Mouse (Mus musculus) forebrain, embryonic 16.5 days (tissue): Measurements from ENCODE around the gene Ggt6. TPM values are rescaled to one million over a fixed set of nuclear protein-coding genes. Genes with fewer than 3 reads are reported as not detected.
A peak's percentile ranks its signal among the peaks of the same experiment; 100 is the strongest.

ENCODE experiments used
- ATAC-seq: fragments of 200-750 bp; cut with Nextera tagmentation; 2 replicates; pipeline ENCODE4 v1.8.0; 2017; ENCODE audit warnings: mild to moderate bottlenecking, moderate library complexity
- H3K27ac ChIP-seq: fragments of 300-500 bp; sonication (generic); 2 replicates; pipeline ENCODE4 v1.5.1; 2014; ENCODE audit warnings: low read length, control low read depth
- H3K27me3 ChIP-seq: fragments of 300-500 bp; sonication (generic); replicated peaks from 2 replicates; pipeline ENCODE4 v1.6.1; 2014; ENCODE audit warnings: low read length; ENCODE audit not compliant: control insufficient read depth, insufficient read depth
- H3K36me3 ChIP-seq: fragments of 300-500 bp; sonication (generic); 2 replicates; pipeline ENCODE4 v1.6.1; 2014; ENCODE audit not compliant: control insufficient read depth, insufficient read depth
- H3K4me1 ChIP-seq: fragments of 300-500 bp; sonication (generic); replicated peaks from 2 replicates; pipeline ENCODE4 v1.6.1; 2014; ENCODE audit warnings: low read length; ENCODE audit not compliant: control insufficient read depth, insufficient read depth
- H3K4me2 ChIP-seq: fragments of 300-500 bp; sonication (generic); 2 replicates; pipeline ENCODE4 v1.6.1; 2014; ENCODE audit warnings: mild to moderate bottlenecking, low read length, control low read depth
- H3K4me3 ChIP-seq: fragments of 300-500 bp; sonication (generic); replicated peaks from 2 replicates; pipeline ENCODE4 v1.5.1; 2014; ENCODE audit warnings: mild to moderate bottlenecking, low read length, control low read depth
- H3K9ac ChIP-seq: fragments of 300-500 bp; sonication (generic); replicated peaks from 2 replicates; pipeline ENCODE4 v1.6.1; 2014; ENCODE audit warnings: low read depth, low read length, control low read depth
- H3K9me3 ChIP-seq: fragments of 300-500 bp; sonication (generic); 2 replicates; pipeline ENCODE4 v1.6.1; 2016; ENCODE audit warnings: low read length; ENCODE audit not compliant: control insufficient read depth
- WGBS: fragments of 180-500 bp; shearing (Covaris S2); extraction: QIAGEN DNeasy Blood & Tissue Kit; methylation state at CpG from one replicate; pipeline ENCODE4 v1.1.7; 2014; 5-methylcytosine and 5-hydroxymethylcytosine counted together
- polyA plus RNA-seq: library from polyadenylated mRNA; unstranded; fragments of >200 nt; fragmentation: Nextera tagmentation; extraction: Ambion mirVana; gene quantifications from 2 replicates; pipeline ENCODE4 v1.2.1, GENCODE M21; 2015

The Ggt6 gene
- polyA plus RNA-seq: not detected in 2 replicates

DNA sequence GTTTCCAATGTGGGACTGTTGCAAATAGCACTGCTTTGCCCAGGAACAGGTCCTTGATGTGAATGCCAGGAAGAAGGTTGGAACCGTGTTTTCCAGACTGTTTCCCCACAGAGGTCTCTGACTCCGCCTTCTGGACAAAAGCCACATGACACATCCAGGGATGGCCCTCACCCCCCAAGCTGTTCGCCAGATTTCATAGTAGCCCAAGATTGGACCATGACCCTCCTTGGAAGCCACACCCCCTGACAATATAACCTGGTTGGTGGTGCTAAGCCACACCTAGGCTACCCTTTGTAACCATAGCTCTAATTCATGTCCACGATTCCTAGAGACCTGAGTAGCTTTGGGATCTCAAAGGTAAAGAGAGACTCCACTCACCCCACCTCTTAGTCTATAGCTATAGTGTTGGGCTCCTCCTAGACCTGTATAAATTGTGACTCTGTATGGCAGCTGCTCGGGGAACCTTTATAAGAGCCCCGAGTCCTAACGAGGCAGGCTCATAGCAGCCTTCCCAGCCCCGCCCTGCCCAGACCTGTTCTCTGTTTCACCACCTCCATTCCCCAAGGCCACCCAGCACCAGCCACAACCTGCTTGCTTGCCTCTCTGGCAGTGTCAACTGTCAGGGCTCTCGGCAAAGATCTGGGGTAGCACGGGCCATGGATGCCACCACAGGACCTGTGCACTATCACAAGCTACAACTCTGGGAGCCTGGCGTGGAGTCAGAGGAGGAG lies at the start of gene Ggt6:
TSS of gene Ggt6 (plus strand) at position 564 of the 731 bp plus-strand sequence.
- no peak within 1 kb of the TSS for H3K4me2 ChIP-seq
- H3K9ac ChIP-seq: no peak within 1 kb of the TSS
- H3K4me1 ChIP-seq: peaks cover 3% of the 10 kb centered on the region; the same call in 1 of the 2 replicates
- no peak within 1 kb of the TSS for H3K4me3 ChIP-seq
- ATAC-seq: no peak
- no peaks in the 10 kb centered on the region for H3K27me3 ChIP-seq
- no peak within 1 kb of the TSS for H3K27ac ChIP-seq
- H3K36me3 ChIP-seq: no peaks in the 10 kb centered on the region
- no peaks in the 10 kb centered on the region for H3K9me3 ChIP-seq
- WGBS: 60% methylated on average over 11 of the region's 11 CpGs

- Histone ChIP-seq H3K9me3 (no peaks in the 10 kb centered on the region), H3K27me3 (no peaks in the 10 kb centered on the region), H3K4me2 (no peak overlapping the region), H3K9ac (no peak overlapping the region), H3K4me1 (no peaks in the 10 kb centered on the region), H3K36me3 (no peaks in the 10 kb centered on the region), H3K27ac (no peak overlapping the region), H3K4me3 (no peak overlapping the region)
- ATAC-seq: no peak
- 93% methylated on average over 6 of the region's 6 CpGs for WGBS
These were observed 47.2 kb upstream of the Ggt6 start for GRCm38 (mm10) chr11:72388113-72388529.

- no peaks in the 10 kb centered on the region for H3K27me3 ChIP-seq
- no peak overlapping the region for H3K9ac ChIP-seq
- H3K27ac ChIP-seq: no peak overlapping the region
- no peaks in the 10 kb centered on the region for H3K9me3 ChIP-seq
- no peaks in the 10 kb centered on the region for H3K36me3 ChIP-seq
- no peak overlapping the region for H3K4me3 ChIP-seq
- H3K4me2 ChIP-seq: no peak overlapping the region
- H3K4me1 ChIP-seq: peaks cover 3% of the 10 kb centered on the region; the same call in 1 of the 2 replicates
- ATAC-seq: no peak
- WGBS: 87% methylated on average over 7 of the region's 7 CpGs
These were observed 45.8 kb upstream of the Ggt6 start for GRCm38 (mm10) chr11:72389407-72390142.

GRCm38 (mm10) chr11:72391181-72391580 lies 44.1 kb upstream of the Ggt6 start:
- H3K9ac ChIP-seq: no peak overlapping the region
- no peak overlapping the region for H3K4me2 ChIP-seq
- H3K9me3 ChIP-seq: no peaks in the 10 kb centered on the region
- no peak overlapping the region for H3K27ac ChIP-seq
- WGBS: 93% methylated on average over 13 of the region's 13 CpGs
- ATAC-seq: no peak
- no peak overlapping the region for H3K4me3 ChIP-seq
- no peaks in the 10 kb centered on the region for H3K36me3 ChIP-seq
- no peaks in the 10 kb centered on the region for H3K27me3 ChIP-seq
- peaks cover 3% of the 10 kb centered on the region; the same call in 1 of the 2 replicates for H3K4me1 ChIP-seq

DNA sequence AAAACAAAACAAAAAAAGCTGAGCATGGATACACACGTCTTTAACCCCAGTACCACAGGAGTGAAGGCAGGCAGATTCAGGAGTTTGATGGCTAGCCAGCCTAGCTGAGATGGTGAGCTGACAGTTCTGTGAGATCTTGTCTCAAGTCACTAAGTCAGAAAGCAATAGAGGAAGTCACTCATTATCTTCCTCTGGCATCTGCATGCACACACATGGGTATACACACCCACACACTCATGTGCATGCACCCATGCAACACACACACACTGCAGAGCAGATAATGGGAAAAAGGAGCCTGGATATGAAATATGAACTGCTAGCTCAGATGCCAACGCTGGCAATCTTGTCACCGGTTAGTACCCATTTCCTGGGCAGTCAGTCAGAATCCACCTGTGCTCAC lies 42.1 kb upstream of the Ggt6 start:
- H3K27ac ChIP-seq: no peak overlapping the region
- H3K4me1 ChIP-seq: peaks cover 5% of the 10 kb centered on the region; the same call in 1 of the 2 replicates
- no peaks in the 10 kb centered on the region for H3K36me3 ChIP-seq
- H3K4me2 ChIP-seq: no peak overlapping the region
- no peak for ATAC-seq
- H3K9ac ChIP-seq: no peak overlapping the region
- H3K9me3 ChIP-seq: no peaks in the 10 kb centered on the region
- H3K27me3 ChIP-seq: no peaks in the 10 kb centered on the region
- H3K4me3 ChIP-seq: no peak overlapping the region
- WGBS: 77% methylated on average over 3 of the region's 3 CpGs

DNA sequence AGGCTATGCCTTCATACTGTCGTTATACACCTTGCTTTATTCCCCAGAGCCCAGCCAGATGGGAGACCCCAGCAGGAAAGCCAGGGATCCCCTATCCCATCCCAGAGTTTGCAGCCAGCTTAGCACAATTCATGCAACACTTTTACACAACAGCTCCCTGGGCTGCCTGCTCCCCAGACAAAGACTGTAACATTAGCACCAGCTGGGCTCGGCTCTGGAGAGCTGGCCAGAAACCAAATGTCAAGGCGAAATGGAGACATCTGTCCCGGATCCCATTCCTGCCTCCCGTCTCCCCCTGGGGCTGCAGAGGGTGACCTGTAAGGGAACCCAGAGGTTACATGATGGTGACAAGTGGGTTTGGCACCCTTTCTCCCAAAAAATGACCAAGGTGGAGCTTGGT lies 41.7 kb upstream of the Ggt6 start:
- no peak overlapping the region for H3K4me2 ChIP-seq
- H3K27ac ChIP-seq: no peak overlapping the region
- H3K9me3 ChIP-seq: no peaks in the 10 kb centered on the region
- no peaks in the 10 kb centered on the region for H3K36me3 ChIP-seq
- 21% methylated on average over 5 of the region's 5 CpGs for WGBS
- H3K4me3 ChIP-seq: no peak overlapping the region
- H3K4me1 ChIP-seq: peaks cover 5% of the 10 kb centered on the region; the same call in 1 of the 2 replicates
- H3K9ac ChIP-seq: no peak overlapping the region
- peak; percentile 45; the same call in 1 of the 2 replicates for ATAC-seq
- H3K27me3 ChIP-seq: no peaks in the 10 kb centered on the region

DNA sequence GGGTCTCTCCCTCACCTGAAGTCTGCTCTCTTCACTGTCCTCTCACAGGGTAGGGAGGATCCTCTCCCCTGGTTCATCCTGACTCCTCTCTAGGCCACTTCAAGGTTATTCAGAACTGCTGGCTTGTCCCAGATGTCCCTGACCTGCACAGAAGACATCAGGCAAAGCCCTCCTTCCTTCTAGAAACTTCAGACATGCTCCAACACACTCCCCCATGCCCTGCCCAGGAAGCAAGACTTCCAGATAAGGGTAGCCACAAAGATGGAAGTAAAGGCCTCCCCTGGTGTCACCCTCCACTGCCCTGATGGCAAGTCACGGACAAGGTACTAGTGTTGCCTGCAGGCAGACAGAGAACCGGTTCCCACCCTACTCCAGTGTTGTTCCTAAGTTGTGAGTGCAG lies 40.6 kb upstream of the Ggt6 start:
- Histone ChIP-seq H3K9ac (no peak overlapping the region), H3K4me1 (peaks cover 5% of the 10 kb centered on the region; the same call in 1 of the 2 replicates), H3K4me2 (no peak overlapping the region), H3K36me3 (no peaks in the 10 kb centered on the region), H3K4me3 (no peak overlapping the region), H3K27ac (no peak overlapping the region), H3K9me3 (no peaks in the 10 kb centered on the region), H3K27me3 (no peaks in the 10 kb centered on the region)
- ATAC-seq: no peak
- WGBS: 88% methylated on average over 2 of the region's 2 CpGs

DNA sequence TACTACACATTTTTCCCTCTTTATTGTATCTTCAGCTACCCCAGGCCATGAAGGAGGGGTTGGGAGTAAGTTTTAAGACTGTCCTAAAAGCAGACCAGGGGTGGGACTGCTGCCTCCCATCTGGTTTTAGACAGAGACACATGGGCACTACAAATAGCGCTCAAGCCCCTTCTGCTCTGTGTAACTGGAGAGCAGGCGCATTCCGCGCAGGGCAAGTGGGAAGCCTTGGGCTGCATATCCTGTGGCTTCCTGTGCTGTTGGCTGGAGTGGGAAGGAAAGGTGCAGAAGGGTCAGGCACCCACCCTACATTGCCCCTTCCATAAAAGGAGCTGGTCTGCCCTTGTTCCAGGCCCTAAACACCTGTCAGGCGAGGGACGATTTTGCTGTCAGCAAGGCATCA lies 39.7 kb upstream of the Ggt6 start:
- Histone ChIP-seq H3K27ac (no peak overlapping the region), H3K4me3 (no peak overlapping the region), H3K4me2 (no peak overlapping the region), H3K27me3 (no peaks in the 10 kb centered on the region), H3K36me3 (no peaks in the 10 kb centered on the region), H3K4me1 (peaks cover 5% of the 10 kb centered on the region; the same call in 1 of the 2 replicates), H3K9me3 (no peaks in the 10 kb centered on the region), H3K9ac (no peak overlapping the region)
- 88% methylated on average over 6 of the region's 6 CpGs for WGBS
- ATAC-seq: no peak

DNA sequence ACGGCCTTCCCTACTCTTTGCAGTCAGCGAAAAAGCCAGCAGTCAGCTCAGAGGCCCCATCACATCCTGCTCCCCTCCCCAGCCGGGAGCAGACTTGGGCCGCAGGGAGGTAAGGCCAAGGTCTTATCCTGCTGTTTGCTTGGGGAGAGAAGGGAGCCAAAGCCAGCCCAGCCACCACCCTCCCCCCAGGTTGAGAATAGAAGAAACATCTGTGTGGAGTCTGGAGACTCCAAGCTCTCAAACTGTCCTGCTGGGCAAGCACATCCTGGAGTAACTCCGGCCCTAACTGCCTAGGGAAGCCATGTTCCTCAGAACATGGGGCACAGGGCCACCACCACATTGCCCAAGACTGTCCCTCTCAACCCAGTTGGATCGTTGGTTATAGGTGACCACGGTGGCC lies 38.7 kb upstream of the Ggt6 start:
- Histone ChIP-seq H3K27ac (no peak overlapping the region), H3K4me3 (no peak overlapping the region), H3K4me2 (no peak overlapping the region), H3K4me1 (peaks cover 5% of the 10 kb centered on the region; the same call in 1 of the 2 replicates), H3K36me3 (no peaks in the 10 kb centered on the region), H3K9me3 (no peaks in the 10 kb centered on the region), H3K9ac (no peak overlapping the region), H3K27me3 (no peaks in the 10 kb centered on the region)
- no peak for ATAC-seq
- 91% methylated on average over 7 of the region's 7 CpGs for WGBS
